In genomic region chr11:104441475-104442332, GRCm38 (mm10) we compare ENCODE assay signal across 7 mouse cellular contexts. TPM values are rescaled to one million over a fixed set of nuclear protein-coding genes. Genes with fewer than 3 reads are reported as not detected.
DNase-seq lines count a peak whose midpoint lies in the region; ATAC-seq and TF ChIP-seq lines count a peak whose summit lies in the region.

No protein-coding gene starts in this region.

- no peaks in the 10 kb centered on the region for H3K9me3 ChIP-seq in embryonic facial prominence, embryonic 13.5 days
- no peaks in the 10 kb centered on the region for H3K9me3 ChIP-seq in limb, embryonic 12.5 days
- H3K9me3 ChIP-seq in midbrain, embryonic 15.5 days: no peaks in the 10 kb centered on the region

- no peaks in the 10 kb centered on the region for H3K79me2 ChIP-seq in heart, adult 2 months (replicated peaks; ENCODE audit: control insufficient read depth, insufficient read depth, low read length)

- 0 out of 2 replicates have a peak, but pooled peaks have one; percentile 30 for TF ChIP-seq EP300 in heart, adult 2 months (IDR thresholded peaks at IDR 0.05; ENCODE audit: insufficient read depth, low read depth, low read length)

- H3K4me1 ChIP-seq in embryonic facial prominence, embryonic 13.5 days: peaks cover 7% of the 10 kb centered on the region
- H3K4me1 ChIP-seq in heart, adult 2 months (ENCODE audit: control insufficient read depth, insufficient read depth, low read length): peaks cover 11% of the 10 kb centered on the region
- H3K4me1 ChIP-seq in limb, embryonic 12.5 days (replicated peaks): peaks cover 5% of the 10 kb centered on the region; the same call in 1 of the 2 replicates
- H3K4me1 ChIP-seq in midbrain, embryonic 15.5 days: peaks cover 28% of the 10 kb centered on the region

- under 1% methylated on average over 57 of the region's 92 CpGs for WGBS in embryonic facial prominence, embryonic 13.5 days
- WGBS in heart, adult 2 months: under 1% methylated on average over 81 of the region's 92 CpGs
- 0% methylated on average over 55 of the region's 92 CpGs for WGBS in limb, embryonic 12.5 days
- under 1% methylated on average over 66 of the region's 92 CpGs for WGBS in midbrain, embryonic 15.5 days

- peak; percentile 76 to 85 for DNase-seq in adrenal gland, postnatal 36 days
- DNase-seq in heart, adult 2 months: peak; percentile 87 to 90
- DNase-seq in kidney, adult 8-10 months: peak; percentile 71 to 73
- peak; percentile 66 to 69 for DNase-seq in spleen, adult 18-20 months

- H3K9ac ChIP-seq in embryonic facial prominence, embryonic 13.5 days: peak overlapping the region; percentile 99
- peak overlapping the region; percentile 99 for H3K9ac ChIP-seq in heart, adult 2 months (ENCODE audit: low read depth, low read length)
- peak overlapping the region; percentile 99 for H3K9ac ChIP-seq in limb, embryonic 12.5 days (replicated peaks)
- H3K9ac ChIP-seq in midbrain, embryonic 15.5 days: peak overlapping the region; percentile 99

- TF ChIP-seq POLR2A in heart, adult 2 months (IDR thresholded peaks at IDR 0.05; ENCODE audit: insufficient read depth, low read depth, low read length): peak; percentile 65

- intact Hi-C loops in heart, adult 2 months (cut with DNase I): loop anchor here (2.0 kb wide), 1 partner anchor 95 kb away; no protein-coding TSS in a partner anchor

- no peaks in the 10 kb centered on the region for H3K36me3 ChIP-seq in embryonic facial prominence, embryonic 13.5 days
- H3K36me3 ChIP-seq in heart, adult 2 months (ENCODE audit: control insufficient read depth, insufficient read depth, low read length): peaks cover 25% of the 10 kb centered on the region
- no peaks in the 10 kb centered on the region for H3K36me3 ChIP-seq in limb, embryonic 12.5 days
- no peaks in the 10 kb centered on the region for H3K36me3 ChIP-seq in midbrain, embryonic 15.5 days (replicated peaks)

- no peak for TF ChIP-seq CTCF in heart, adult 2 months (IDR thresholded peaks at IDR 0.05)

- H3K27ac ChIP-seq in embryonic facial prominence, embryonic 13.5 days: peak overlapping the region; percentile 100
- H3K27ac ChIP-seq in heart, adult 2 months: peak overlapping the region; percentile 99
- H3K27ac ChIP-seq in limb, embryonic 12.5 days: peak overlapping the region; percentile 100
- peak overlapping the region; percentile 100 for H3K27ac ChIP-seq in midbrain, embryonic 15.5 days

- peak; percentile 57 for ATAC-seq in embryonic facial prominence, embryonic 13.5 days (ENCODE audit: insufficient number of reproducible peaks, insufficient read depth, low FRiP score, low TSS enrichment, low read depth)
- ATAC-seq in limb, embryonic 12.5 days (ENCODE audit: insufficient number of reproducible peaks, insufficient read depth, low FRiP score, low TSS enrichment, low read depth): peak; percentile 34
- ATAC-seq in midbrain, embryonic 15.5 days (replicated peaks): peak; percentile 56

- peak overlapping the region; percentile 76 for H3K4me3 ChIP-seq in embryonic facial prominence, embryonic 13.5 days
- H3K4me3 ChIP-seq in heart, adult 2 months: peak overlapping the region; percentile 86
- peak overlapping the region; percentile 80 for H3K4me3 ChIP-seq in limb, embryonic 12.5 days (replicated peaks)
- H3K4me3 ChIP-seq in midbrain, embryonic 15.5 days: peak overlapping the region; percentile 90

- no peaks in the 10 kb centered on the region for H3K27me3 ChIP-seq in embryonic facial prominence, embryonic 13.5 days
- H3K27me3 ChIP-seq in heart, adult 2 months (ENCODE audit: control insufficient read depth, insufficient read depth, low read length): no peaks in the 10 kb centered on the region
- no peaks in the 10 kb centered on the region for H3K27me3 ChIP-seq in limb, embryonic 12.5 days
- H3K27me3 ChIP-seq in midbrain, embryonic 15.5 days (replicated peaks): no peaks in the 10 kb centered on the region

- peak overlapping the region; percentile 77 for H3K4me2 ChIP-seq in embryonic facial prominence, embryonic 13.5 days
- peak overlapping the region; percentile 74 for H3K4me2 ChIP-seq in limb, embryonic 12.5 days
- peak overlapping the region; percentile 74 for H3K4me2 ChIP-seq in midbrain, embryonic 15.5 days

RNA-seq across cellular contexts. Expression of gene Kansl1, which starts 27.0 kb away (rescaled TPM):
- total RNA-seq in adrenal gland, postnatal 36 days (2021): 10 to 100 TPM; 45.8 to 46.3 TPM
- polyA plus RNA-seq in embryonic facial prominence, embryonic 13.5 days (2015; fragmentation: Nextera tagmentation; extraction: Ambion mirVana): 29.9 and 32.0 TPM in 2 replicates
- 10 to 100 TPM; 26.8 to 27.1 TPM for total RNA-seq in heart, adult 2 months (2021)
- 30.1 and 39.5 TPM in 2 replicates for polyA plus RNA-seq in heart, adult 2 months (2012; rRNA removed)
- 30.9 and 33.6 TPM in 2 replicates for polyA plus RNA-seq in limb, embryonic 12.5 days (2016; fragmentation: Nextera tagmentation; extraction: Ambion mirVana)
- polyA plus RNA-seq in midbrain, embryonic 15.5 days (2015; fragmentation: Nextera tagmentation; extraction: Ambion mirVana): 31.0 and 31.1 TPM in 2 replicates

Comparison
In these comparisons a context has a peak if more than half of its experiments do, and no peak if none do; other contexts are left out.
1. Peak in every context shown above with its lines: DNase-seq, ATAC-seq, H3K4me3 ChIP-seq and H3K27ac ChIP-seq.